Mouse (Mus musculus): ENCODE measurements around the gene Tbc1d30.

The Tbc1d30 gene

GRCm38 (mm10) chr10:121227403-121227802 is 123.7 kb downstream of the Tbc1d30 start:
- DNase-seq (ENCODE audit: low read depth, low spot score) = no peak

- no peak for DNase-seq (ENCODE audit: low read depth, low spot score)
Observed at GRCm38 (mm10) chr10:121225636-121226035, 125.4 kb downstream of the Tbc1d30 start.

DNA sequence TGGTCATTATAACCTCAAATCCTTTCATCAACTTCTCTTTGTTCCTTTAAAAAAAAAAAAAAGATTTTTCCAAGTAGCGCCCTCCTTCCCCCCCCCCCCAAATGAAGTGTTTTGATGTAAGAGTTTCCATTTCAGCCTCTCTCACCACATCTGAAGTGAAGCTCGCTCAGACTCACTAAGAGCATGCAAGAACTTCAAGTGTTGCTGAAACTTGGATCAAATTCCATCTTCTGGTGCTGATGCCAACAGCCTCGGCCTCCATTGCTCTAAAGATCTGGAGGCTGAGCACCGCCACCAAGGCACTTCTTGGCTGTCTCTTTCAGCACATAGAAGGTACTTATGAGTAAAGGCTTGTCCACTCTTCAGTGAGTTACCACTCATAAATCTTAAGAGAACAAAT is 128.2 kb downstream of the Tbc1d30 start:
- no peak for DNase-seq (ENCODE audit: low read depth, low spot score)

GRCm38 (mm10) chr10:121218616-121219015 is 132.5 kb downstream of the Tbc1d30 start:
- DNase-seq (ENCODE audit: low read depth, low spot score) = no peak

DNA sequence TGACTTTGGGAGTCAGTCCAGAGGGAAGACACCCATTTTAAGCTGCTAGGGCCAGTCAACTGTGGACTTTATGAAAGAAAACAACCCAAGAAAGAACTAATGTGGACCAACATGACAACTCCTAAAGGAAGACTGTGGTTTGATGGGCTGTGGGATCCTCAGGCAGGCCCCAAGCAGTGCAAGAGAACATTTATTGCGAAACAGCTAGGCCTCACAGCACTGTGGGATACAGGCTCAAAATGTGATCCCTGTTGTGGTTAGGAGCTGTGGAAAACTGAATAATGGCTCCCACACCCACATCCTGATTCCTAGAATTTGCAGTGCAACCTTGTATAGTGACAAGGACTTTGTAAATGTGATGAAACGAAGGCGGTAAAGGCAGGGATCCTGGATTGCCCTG is 134.3 kb downstream of the Tbc1d30 start:
- DNase-seq (ENCODE audit: low read depth, low spot score) = no peak

All from WW6 (cell line).